Mouse (Mus musculus) stomach, embryonic 14.5 days (tissue): ENCODE results near the gene Nxn. TPM values are rescaled to one million over a fixed set of nuclear protein-coding genes. Genes with fewer than 3 reads are reported as not detected.

ENCODE experiments used
- ATAC-seq: fragments of 200-750 bp; cut with Nextera tagmentation; 2 replicates; pipeline ENCODE4 v1.8.0; 2017; ENCODE audit warnings: low read depth, moderate TSS enrichment; ENCODE audit not compliant: insufficient number of reproducible peaks, insufficient read depth, low FRiP score
- H3K27ac ChIP-seq: fragments of 300-500 bp; sonication (generic); 2 replicates; pipeline ENCODE4 v1.5.1; 2014; ENCODE audit warnings: mild to moderate bottlenecking, low read length, moderate library complexity, mixed read lengths
- H3K27me3 ChIP-seq: fragments of 300-500 bp; sonication (generic); 2 replicates; pipeline ENCODE4 v1.6.1; 2014; ENCODE audit warnings: low read length, control low read depth, mixed read lengths; ENCODE audit not compliant: control insufficient read depth, insufficient read depth
- H3K36me3 ChIP-seq: fragments of 300-500 bp; sonication (generic); 2 replicates; pipeline ENCODE4 v1.6.1; 2014; ENCODE audit warnings: mild to moderate bottlenecking, control low read depth, low read length, moderate library complexity, mixed read lengths; ENCODE audit not compliant: control insufficient read depth, insufficient read depth
- H3K4me1 ChIP-seq: fragments of 300-500 bp; sonication (generic); 2 replicates; pipeline ENCODE4 v1.6.1; 2014; ENCODE audit warnings: low read length, control low read depth, mixed read lengths; ENCODE audit not compliant: control insufficient read depth, insufficient read depth
- H3K4me2 ChIP-seq: fragments of 300-500 bp; sonication (generic); replicated peaks from 2 replicates; pipeline ENCODE4 v1.6.1; 2014; ENCODE audit warnings: low read depth, low read length, control low read depth
- H3K4me3 ChIP-seq: fragments of 300-500 bp; sonication (generic); 2 replicates; pipeline ENCODE4 v1.5.1; 2014; ENCODE audit warnings: low read depth, low read length, control low read depth
- H3K9ac ChIP-seq: fragments of 300-500 bp; sonication (generic); replicated peaks from 2 replicates; pipeline ENCODE4 v1.6.1; 2014; ENCODE audit warnings: low read depth, mild to moderate bottlenecking, control low read depth, low read length, moderate library complexity, mixed read lengths
- H3K9me3 ChIP-seq: fragments of 300-500 bp; sonication (generic); 2 replicates; pipeline ENCODE4 v1.6.1; 2016; ENCODE audit warnings: low read depth, low read length, control low read depth; ENCODE audit not compliant: control insufficient read depth
- WGBS: fragments of 180-500 bp; shearing (Covaris S2); extraction: QIAGEN DNeasy Blood & Tissue Kit; methylation state at CpG from one replicate; pipeline ENCODE4 v1.1.7; 2014; 5-methylcytosine and 5-hydroxymethylcytosine counted together
- polyA plus RNA-seq: library from polyadenylated mRNA; unstranded; fragments of >200 nt; fragmentation: Nextera tagmentation; extraction: Ambion mirVana; gene quantifications from 2 replicates; pipeline ENCODE4 v1.2.1, GENCODE M21; 2014

The Nxn gene
- polyA plus RNA-seq, 1 experiment from 2014 or later, result 50.4 TPM

DNA sequence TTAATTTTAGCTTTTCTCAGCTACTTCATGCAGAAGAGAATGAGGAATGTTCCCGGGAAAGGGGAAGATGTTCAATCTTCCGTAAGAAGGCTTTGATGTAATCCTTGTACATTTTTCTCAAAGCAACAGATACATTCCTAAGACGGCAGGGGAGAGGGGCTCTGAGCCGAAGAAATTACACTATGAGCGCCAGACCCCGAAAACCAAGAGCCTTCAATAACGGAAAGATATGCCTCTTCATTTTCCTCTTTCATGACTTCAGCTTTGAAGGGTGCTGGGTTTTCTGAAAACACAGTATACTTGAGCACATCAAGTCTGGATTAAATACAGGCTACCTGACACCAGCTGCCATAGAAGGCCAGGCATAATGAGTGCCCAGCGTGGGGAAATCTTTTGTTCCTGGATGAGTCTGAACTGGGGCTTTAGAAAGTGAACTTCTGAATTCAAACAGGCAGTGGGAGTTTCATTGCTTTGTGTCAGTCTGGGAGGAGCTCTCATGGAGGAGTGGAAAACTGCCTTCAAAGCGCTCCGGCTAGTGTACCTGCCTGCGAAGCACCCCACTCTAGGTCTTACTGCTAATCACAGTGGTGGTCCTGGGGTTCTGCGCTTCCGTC is 16.1 kb downstream of the Nxn start:
- Histone ChIP-seq H3K9ac (no peak overlapping the region), H3K27me3 (no peaks in the 10 kb centered on the region), H3K36me3 (no peaks in the 10 kb centered on the region), H3K4me3 (no peak overlapping the region), H3K4me2 (no peak overlapping the region), H3K27ac (peak overlapping the region; percentile 66; the same call in 1 of the 2 replicates), H3K4me1 (peaks cover 25% of the 10 kb centered on the region), H3K9me3 (no peaks in the 10 kb centered on the region)
- WGBS, result 40% methylated on average over 13 of the region's 13 CpGs
- ATAC-seq, result no peak

GRCm38 (mm10) chr11:76381201-76381885 is 17.6 kb downstream of the Nxn start:
- WGBS, result 74% methylated on average over 15 of the region's 15 CpGs
- no peak for ATAC-seq
- H3K4me2 ChIP-seq, result no peak overlapping the region
- no peaks in the 10 kb centered on the region for H3K9me3 ChIP-seq
- H3K9ac ChIP-seq, result no peak overlapping the region
- no peak overlapping the region for H3K27ac ChIP-seq
- peaks cover 25% of the 10 kb centered on the region for H3K4me1 ChIP-seq
- no peaks in the 10 kb centered on the region for H3K27me3 ChIP-seq
- no peaks in the 10 kb centered on the region for H3K36me3 ChIP-seq
- no peak overlapping the region for H3K4me3 ChIP-seq

DNA sequence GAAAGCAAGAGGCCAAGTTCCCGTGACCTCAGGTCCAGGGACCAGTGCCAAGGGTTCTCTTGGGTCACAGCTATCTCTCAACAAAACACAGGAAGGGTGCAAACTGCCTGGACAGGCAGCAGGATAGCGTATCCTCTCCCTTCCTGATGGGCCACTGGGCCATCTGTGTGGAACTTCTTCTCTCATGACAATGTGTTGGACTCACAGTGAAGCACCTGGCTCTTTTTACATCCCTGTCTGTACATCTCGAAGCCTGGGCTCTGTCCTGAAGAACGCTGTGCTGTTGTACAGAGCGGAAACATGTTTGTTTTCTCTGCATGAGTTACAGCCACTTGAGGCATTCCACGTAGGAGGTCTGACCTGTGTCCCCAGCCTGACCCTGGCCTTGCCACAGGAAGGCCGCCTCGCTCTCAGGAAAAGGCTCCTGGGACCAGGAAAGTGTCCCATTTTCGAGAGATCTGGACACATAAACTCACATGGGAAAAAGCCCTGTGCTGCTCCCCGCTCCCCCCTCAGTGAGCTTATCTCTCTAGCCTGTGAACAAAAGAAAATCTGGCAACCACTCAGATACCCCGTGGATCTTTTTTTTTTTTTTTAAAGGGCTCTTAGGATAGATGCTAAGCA is 18.9 kb downstream of the Nxn start:
- ATAC-seq, result no peak
- Histone ChIP-seq H3K4me1 (peaks cover 30% of the 10 kb centered on the region), H3K27ac (peak overlapping the region; percentile 29; the same call in 1 of the 2 replicates)

DNA sequence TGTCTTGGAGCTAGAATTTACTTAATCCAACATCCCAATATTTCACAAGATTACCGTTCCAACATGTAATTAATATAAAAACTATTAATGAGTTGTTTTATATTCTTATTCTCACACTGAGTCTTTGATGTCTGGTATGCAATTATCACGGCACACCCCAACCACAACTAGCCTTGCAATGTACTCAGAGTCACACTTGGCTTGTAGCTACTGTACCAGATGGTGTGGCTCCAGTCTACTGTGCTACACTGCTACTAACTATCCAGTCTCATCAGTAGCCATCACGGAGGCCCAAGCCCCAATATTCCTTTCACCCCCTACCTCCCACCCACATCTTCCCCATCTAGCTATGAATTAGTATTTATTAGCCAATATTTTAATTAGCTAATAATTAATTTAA is 22.5 kb downstream of the Nxn start:
- Histone ChIP-seq H3K27me3 (no peaks in the 10 kb centered on the region), H3K9me3 (no peaks in the 10 kb centered on the region), H3K4me3 (no peak overlapping the region), H3K4me1 (peaks cover 50% of the 10 kb centered on the region), H3K4me2 (no peak overlapping the region), H3K36me3 (no peaks in the 10 kb centered on the region), H3K9ac (no peak overlapping the region), H3K27ac (no peak overlapping the region)
- no peak for ATAC-seq
- 87% methylated on average over 3 of the region's 3 CpGs for WGBS

More for the DNA sequence above, 18.9 kb downstream of the Nxn start:
- Histone ChIP-seq H3K9me3 (no peaks in the 10 kb centered on the region), H3K4me2 (no peak overlapping the region), H3K9ac (no peak overlapping the region), H3K36me3 (no peaks in the 10 kb centered on the region), H3K4me3 (no peak overlapping the region), H3K27me3 (no peaks in the 10 kb centered on the region)
- 32% methylated on average over 11 of the region's 11 CpGs for WGBS

- Histone ChIP-seq H3K4me1 (peaks cover 40% of the 10 kb centered on the region), H3K4me3 (no peak overlapping the region), H3K27ac (peak overlapping the region; percentile 99), H3K4me2 (0 out of 2 replicates have a peak overlapping the region, but pooled peaks have one; percentile 15), H3K27me3 (no peaks in the 10 kb centered on the region), H3K9me3 (no peaks in the 10 kb centered on the region), H3K36me3 (no peaks in the 10 kb centered on the region), H3K9ac (no peak overlapping the region; the same call in 1 of the 2 replicates)
- peak; percentile 84 for ATAC-seq
- WGBS, result 16% methylated on average over 17 of the region's 17 CpGs
These were observed 24.3 kb downstream of the Nxn start for GRCm38 (mm10) chr11:76374491-76375185.

GRCm38 (mm10) chr11:76372534-76372933 is 26.4 kb downstream of the Nxn start:
- H3K4me1 ChIP-seq, result peaks cover 39% of the 10 kb centered on the region

DNA sequence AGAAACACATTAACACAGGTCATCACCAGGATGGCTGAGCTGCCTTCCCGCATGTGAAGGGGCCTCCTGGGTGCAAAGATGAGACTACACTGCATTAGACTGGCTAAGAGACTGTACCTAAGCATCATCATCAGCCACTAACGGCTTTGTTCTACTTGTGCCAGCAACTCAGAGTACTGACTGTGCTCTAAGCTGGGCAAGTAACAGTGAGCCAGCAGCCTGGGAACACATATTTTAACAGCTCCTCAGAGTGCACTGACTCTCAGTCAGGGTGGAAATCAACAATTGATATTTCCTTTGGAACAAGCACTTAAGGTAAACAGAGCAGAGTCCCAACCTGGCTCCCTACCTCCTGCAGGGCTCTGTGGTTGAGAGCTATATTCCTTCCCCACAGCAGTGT is 26.8 kb downstream of the Nxn start:
- peak overlapping the region; percentile 48; the same call in 1 of the 2 replicates for H3K27ac ChIP-seq
- H3K9ac ChIP-seq, result no peak overlapping the region
- H3K4me3 ChIP-seq, result no peak overlapping the region
- 39% methylated on average over 2 of the region's 2 CpGs for WGBS
- ATAC-seq, result no peak
- no peak overlapping the region for H3K4me2 ChIP-seq
- H3K4me1 ChIP-seq, result peaks cover 39% of the 10 kb centered on the region
- H3K27me3 ChIP-seq, result no peaks in the 10 kb centered on the region
- H3K36me3 ChIP-seq, result no peaks in the 10 kb centered on the region
- H3K9me3 ChIP-seq, result no peaks in the 10 kb centered on the region

More at GRCm38 (mm10) chr11:76372534-76372933, 26.4 kb downstream of the Nxn start:
- Histone ChIP-seq H3K27ac (peak overlapping the region; percentile 48; the same call in 1 of the 2 replicates), H3K27me3 (no peaks in the 10 kb centered on the region), H3K36me3 (no peaks in the 10 kb centered on the region), H3K4me3 (no peak overlapping the region), H3K9ac (no peak overlapping the region), H3K4me2 (no peak overlapping the region), H3K9me3 (no peaks in the 10 kb centered on the region)
- no peak for ATAC-seq
- 47% methylated on average over 6 of the region's 6 CpGs for WGBS

- H3K4me1 ChIP-seq, result peaks cover 42% of the 10 kb centered on the region
- H3K27ac ChIP-seq, result no peak overlapping the region
- H3K27me3 ChIP-seq, result no peaks in the 10 kb centered on the region
- no peak for ATAC-seq
- no peaks in the 10 kb centered on the region for H3K36me3 ChIP-seq
- no peak overlapping the region for H3K4me2 ChIP-seq
- H3K9ac ChIP-seq, result no peak overlapping the region
- no peaks in the 10 kb centered on the region for H3K9me3 ChIP-seq
- H3K4me3 ChIP-seq, result no peak overlapping the region
These were observed 28.4 kb downstream of the Nxn start for GRCm38 (mm10) chr11:76370491-76370890.
